Mouse (Mus musculus): ENCODE results near the gene Tnxb. TPM values are rescaled to one million over a fixed set of nuclear protein-coding genes. Genes with fewer than 3 reads are reported as not detected.

The Tnxb gene
- polyA plus RNA-seq (2017; shearing (Covaris generic)) = not detected

GRCm38 (mm10) chr17:34670235-34670634 is at the start of gene Tnxb:
Gene Tnxb (plus strand): TSS chr17:34670535.

GRCm38 (mm10) chr17:34627943-34628643 is 42.2 kb upstream of the Tnxb start, which contains the start of gene Ppt2:
Gene Ppt2 (minus strand): TSS chr17:34628510.

GRCm38 (mm10) chr17:34629221-34629751 is 41.0 kb upstream of the Tnxb start, which contains the start of gene Prrt1:
Gene Prrt1 (plus strand): TSS chr17:34629533.

GRCm38 (mm10) chr17:34644608-34645007 is 25.7 kb upstream of the Tnxb start, which contains the start of gene Fkbpl:
Gene Fkbpl (plus strand): TSS chr17:34644764.

GRCm38 (mm10) chr17:34646906-34647787 is 23.2 kb upstream of the Tnxb start, which contains the start of gene Atf6b:
Gene Atf6b (plus strand): TSS chr17:34647146.

GRCm38 (mm10) chr17:34743719-34744118 is 73.4 kb downstream of the Tnxb start, which contains the start of gene C4b:
Gene C4b (minus strand): TSS chr17:34743882.

Other genes with a start within 250 kb of the Tnxb start
- not detected for gene Btnl4, start 193.2 kb upstream of the Tnxb start, polyA plus RNA-seq (2017; shearing (Covaris generic))
- gene Btnl6, start 153.2 kb upstream of the Tnxb start, polyA plus RNA-seq (2017; shearing (Covaris generic)) = not detected
- 0.51 TPM for gene Notch4, start 106.3 kb upstream of the Tnxb start, polyA plus RNA-seq (2017; shearing (Covaris generic))
- gene Gpsm3, start 80.7 kb upstream of the Tnxb start, polyA plus RNA-seq (2017; shearing (Covaris generic)) = 234 TPM
- 6.4 TPM for gene Pbx2, start 79.3 kb upstream of the Tnxb start, polyA plus RNA-seq (2017; shearing (Covaris generic))
- gene Ager, start 72.7 kb upstream of the Tnxb start, polyA plus RNA-seq (2017; shearing (Covaris generic)) = 0.60 TPM
- gene Rnf5, start 66.8 kb upstream of the Tnxb start, polyA plus RNA-seq (2017; shearing (Covaris generic)) = 58.0 TPM
- 21.4 TPM for gene Agpat1, start 66.3 kb upstream of the Tnxb start, polyA plus RNA-seq (2017; shearing (Covaris generic))
- gene Egfl8, start 54.6 kb upstream of the Tnxb start, polyA plus RNA-seq (2017; shearing (Covaris generic)) = 0.92 TPM
- gene Ppt2, start 42.0 kb upstream of the Tnxb start, polyA plus RNA-seq (2017; shearing (Covaris generic)) = 25.0 TPM
- gene Prrt1, start 41.0 kb upstream of the Tnxb start, polyA plus RNA-seq (2017; shearing (Covaris generic)) = 20.2 TPM
- 3.2 TPM for gene Fkbpl, start 25.8 kb upstream of the Tnxb start, polyA plus RNA-seq (2017; shearing (Covaris generic))
- 56.1 TPM for gene Atf6b, start 23.4 kb upstream of the Tnxb start, polyA plus RNA-seq (2017; shearing (Covaris generic))
- not detected for gene C4b, start 73.3 kb downstream of the Tnxb start, polyA plus RNA-seq (2017; shearing (Covaris generic))
- gene Cyp21a1, start 134.0 kb downstream of the Tnxb start, polyA plus RNA-seq (2017; shearing (Covaris generic)) = not detected
- gene Stk19, start 166.4 kb downstream of the Tnxb start, polyA plus RNA-seq (2017; shearing (Covaris generic)) = 25.8 TPM
- 123 TPM for gene Dxo, start 166.5 kb downstream of the Tnxb start, polyA plus RNA-seq (2017; shearing (Covaris generic))
- gene Skiv2l, start 179.7 kb downstream of the Tnxb start, polyA plus RNA-seq (2017; shearing (Covaris generic)) = 128 TPM
- gene Nelfe, start 179.9 kb downstream of the Tnxb start, polyA plus RNA-seq (2017; shearing (Covaris generic)) = 49.5 TPM
- gene Cfb, start 192.0 kb downstream of the Tnxb start, polyA plus RNA-seq (2017; shearing (Covaris generic)) = not detected
- 0.21 TPM for gene Zbtb12, start 208.9 kb downstream of the Tnxb start, polyA plus RNA-seq (2017; shearing (Covaris generic))
- gene Gm20547, start 211.5 kb downstream of the Tnxb start, polyA plus RNA-seq (2017; shearing (Covaris generic)) = not detected
- 1.2 TPM for gene C2, start 227.7 kb downstream of the Tnxb start, polyA plus RNA-seq (2017; shearing (Covaris generic))
- gene Ehmt2, start 227.9 kb downstream of the Tnxb start, polyA plus RNA-seq (2017; shearing (Covaris generic)) = 57.8 TPM
- gene Slc44a4, start 243.9 kb downstream of the Tnxb start, polyA plus RNA-seq (2017; shearing (Covaris generic)) = not detected